Mouse (Mus musculus): Measurements from ENCODE around the gene Ccdc148.

DNA sequence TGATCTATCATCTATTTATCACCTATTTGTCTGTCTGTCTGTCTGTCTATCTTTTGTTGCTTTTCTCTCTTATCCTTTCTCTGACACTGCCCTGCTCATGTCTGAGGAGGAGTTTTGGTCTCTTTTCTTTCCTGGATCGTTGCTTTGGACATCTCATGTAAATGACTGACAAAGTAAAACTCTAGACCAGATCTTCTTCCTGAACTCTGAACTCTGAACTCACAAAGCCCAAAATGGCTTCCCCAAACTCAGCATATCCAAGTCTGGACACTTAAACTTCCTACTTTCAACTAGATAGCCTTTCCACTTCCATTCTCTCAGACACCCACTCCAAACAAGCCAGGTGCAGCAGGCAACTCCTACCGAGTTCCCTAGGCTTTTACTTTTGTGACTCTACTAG lies 163.3 kb downstream of the Ccdc148 start:
- no peak for TF ChIP-seq GATA1 (IDR thresholded peaks at IDR 0.05; ENCODE audit: borderline replicate concordance, low read length)
- TF ChIP-seq FLI1 (IDR thresholded peaks at IDR 0.05; ENCODE audit: low read length), result no peak
